Mouse (Mus musculus) CH12.LX (cell line): ENCODE data around the gene Dmd. TPM values are rescaled to one million over a fixed set of nuclear protein-coding genes. Genes with fewer than 3 reads are reported as not detected.
A peak's percentile ranks its signal among the peaks of the same experiment; 100 is the strongest.

Source experiments
- DNase-seq: peaks from one replicate; pipeline ENCODE4 v3.0.0-alpha.2; 2013; ENCODE audit errors: extremely low read depth
- H3K27ac ChIP-seq: 2 replicates; pipeline ENCODE4 v1.5.1; 2012; ENCODE audit warnings: low read depth, mild to moderate bottlenecking, control low read depth, moderate library complexity; ENCODE audit not compliant: insufficient read depth
- H3K27me3 ChIP-seq: replicated peaks from 2 replicates; pipeline ENCODE3; 2012; ENCODE audit warnings: inconsistent platforms
- H3K36me3 ChIP-seq, 2 experiments: replicated peaks in 1 of 2; 2 replicates each; pipeline versions ENCODE3 to v1.6.1; 2012; ENCODE audit warnings: inconsistent platforms in 1 of 2, low read length in 1 of 2, mild to moderate bottlenecking in 1 of 2, mixed read lengths in 1 of 2, moderate library complexity in 1 of 2; ENCODE audit not compliant: control insufficient read depth in 1 of 2, insufficient read depth in 1 of 2
- H3K4me1 ChIP-seq, 2 experiments: 2 replicates each; pipeline ENCODE4 v1.6.1; 2012; ENCODE audit warnings: inconsistent platforms in 1 of 2, moderate library complexity in 1 of 2; ENCODE audit not compliant: insufficient read depth in 2 of 2, control insufficient read depth in 1 of 2
- H3K4me2 ChIP-seq: 2 replicates; pipeline ENCODE4 v1.6.1; 2012; ENCODE audit warnings: low read depth, mild to moderate bottlenecking, control low read depth; ENCODE audit not compliant: poor library complexity, insufficient read depth, severe bottlenecking
- H3K4me3 ChIP-seq, 3 experiments: fragments of 150-350 bp in 1 of 3; sonication (generic) in 1 of 3; replicated peaks in 1 of 3; 2 replicates each; pipeline versions ENCODE3 to v1.5.1; 2011 to 2012; ENCODE audit warnings: low read depth in 2 of 3, low read length in 2 of 3, mild to moderate bottlenecking in 2 of 3, moderate library complexity in 2 of 3, control low read depth in 1 of 3, improper control_type of control experiment in 1 of 3, inconsistent platforms in 1 of 3, mixed read lengths in 1 of 3; ENCODE audit not compliant: poor library complexity in 1 of 3
- H3K79me2 ChIP-seq: replicated peaks from 2 replicates; pipeline ENCODE4 v1.6.1; 2012; ENCODE audit warnings: mild to moderate bottlenecking, moderate library complexity; ENCODE audit not compliant: control insufficient read depth, poor library complexity, insufficient read depth, severe bottlenecking; ENCODE audit errors: extremely low read depth
- H3K9ac ChIP-seq: 2 replicates; pipeline ENCODE4 v1.6.1; 2012; ENCODE audit warnings: low read depth, mild to moderate bottlenecking, control low read depth, moderate library complexity; ENCODE audit not compliant: insufficient read depth
- H3K9me3 ChIP-seq: replicated peaks from 2 replicates; pipeline ENCODE3; 2012; ENCODE audit warnings: low read length, inconsistent platforms, mixed read lengths
- CHD1 ChIP-seq: IDR thresholded peaks from 2 replicates; pipeline ENCODE4 v1.6.1; 2012; ENCODE audit warnings: low read depth, low read length, improper control_type of control experiment, inconsistent platforms
- CHD2 ChIP-seq: IDR thresholded peaks from 2 replicates; pipeline ENCODE4 v1.6.1; 2011; ENCODE audit warnings: low read length, improper control_type of control experiment
- ETS1 ChIP-seq: conservative IDR thresholded peaks from 2 replicates; pipeline ENCODE4 v1.6.1; 2012; ENCODE audit warnings: low read depth, mild to moderate bottlenecking, inconsistent platforms, low read length, improper control_type of control experiment, moderate library complexity
- GABPA ChIP-seq: IDR thresholded peaks from 2 replicates; pipeline ENCODE4 v1.6.1; 2012; ENCODE audit warnings: low read depth, low read length, improper control_type of control experiment, inconsistent platforms; ENCODE audit not compliant: insufficient replicate concordance
- HCFC1 ChIP-seq: IDR thresholded peaks from 2 replicates; pipeline ENCODE4 v1.6.1; 2012; ENCODE audit warnings: low read depth, mild to moderate bottlenecking, inconsistent platforms, low read length, improper control_type of control experiment
- JUN ChIP-seq: IDR thresholded peaks from 2 replicates; pipeline ENCODE4 v1.6.1; 2011; ENCODE audit warnings: low read depth, mild to moderate bottlenecking, low read length, improper control_type of control experiment, moderate library complexity; ENCODE audit not compliant: insufficient read depth
- JUND ChIP-seq: conservative IDR thresholded peaks from 2 replicates; pipeline ENCODE4 v1.6.1; 2011; ENCODE audit warnings: low read depth, low read length, improper control_type of control experiment
- KAT2A ChIP-seq: IDR thresholded peaks from 2 replicates; pipeline ENCODE4 v1.6.1; 2012; ENCODE audit warnings: low read length, improper control_type of control experiment, inconsistent platforms; ENCODE audit not compliant: insufficient replicate concordance
- MAFK ChIP-seq: IDR thresholded peaks from 2 replicates; pipeline ENCODE4 v1.6.1; 2011; ENCODE audit warnings: low read length, improper control_type of control experiment; ENCODE audit not compliant: insufficient replicate concordance
- MAX ChIP-seq: IDR thresholded peaks from 2 replicates; pipeline ENCODE4 v1.6.1; 2011; ENCODE audit warnings: low read length, improper control_type of control experiment
- MEF2A ChIP-seq: IDR thresholded peaks from 2 replicates; pipeline ENCODE4 v1.6.1; 2014; ENCODE audit warnings: low read depth, mild to moderate bottlenecking, inconsistent platforms, low read length, improper control_type of control experiment, borderline replicate concordance
- MYC ChIP-seq: IDR thresholded peaks from 2 replicates; pipeline ENCODE4 v1.6.1; 2011; ENCODE audit warnings: low read depth, mild to moderate bottlenecking, improper control_type of control experiment, low read length
- NELFE ChIP-seq: IDR thresholded peaks from 2 replicates; pipeline ENCODE4 v1.6.1; 2011; ENCODE audit warnings: low read depth, low read length, improper control_type of control experiment
- PAX5 ChIP-seq: IDR thresholded peaks from 2 replicates; pipeline ENCODE4 v1.6.1; 2012; ENCODE audit warnings: low read length, inconsistent platforms, mixed read lengths
- POLR2A ChIP-seq: IDR thresholded peaks from 2 replicates; pipeline ENCODE4 v1.6.1; 2011; ENCODE audit warnings: low read depth, mild to moderate bottlenecking, improper control_type of control experiment, low read length
- POLR2AphosphoS2 ChIP-seq: IDR thresholded peaks from 2 replicates; pipeline ENCODE4 v1.6.1; 2011; ENCODE audit warnings: low read depth, low read length, improper control_type of control experiment
- RAD21 ChIP-seq: IDR thresholded peaks from 2 replicates; pipeline ENCODE4 v1.6.1; 2011; ENCODE audit warnings: low read depth, mild to moderate bottlenecking, low read length, improper control_type of control experiment, moderate library complexity
- RCOR1 ChIP-seq: conservative IDR thresholded peaks from 2 replicates; pipeline ENCODE4 v1.6.1; 2012; ENCODE audit warnings: low read depth, mild to moderate bottlenecking, inconsistent platforms, low read length, improper control_type of control experiment
- SMC3 ChIP-seq: IDR thresholded peaks from 2 replicates; pipeline ENCODE4 v1.6.1; 2011; ENCODE audit warnings: low read depth, low read length, improper control_type of control experiment
- TBP ChIP-seq: conservative IDR thresholded peaks from 2 replicates; pipeline ENCODE4 v1.6.1; 2011; ENCODE audit warnings: low read depth, low read length, improper control_type of control experiment
- TCF12 ChIP-seq: IDR thresholded peaks from 2 replicates; pipeline ENCODE4 v1.6.1; 2014; ENCODE audit warnings: low read depth, mild to moderate bottlenecking, inconsistent platforms, low read length, improper control_type of control experiment
- ZMIZ1 ChIP-seq: IDR thresholded peaks from 2 replicates; pipeline ENCODE4 v1.6.1; 2012; ENCODE audit warnings: low read depth, mild to moderate bottlenecking, inconsistent platforms, low read length, improper control_type of control experiment
- dilution Hi-C: fragments of 300-500 bp; cut with MboI; formaldehyde crosslinking; loops from 2 replicates; pipeline ENCODE4 v1.14.3; 2020; ENCODE audit warnings: low sequenced_read_pairs; ENCODE audit not compliant: extremely low pct_unique_long_range_greater_than_20kb, extremely low pct_ligation_motif_present
- in situ Hi-C: fragments of 300-500 bp; cut with MboI; formaldehyde crosslinking; loops from 3 replicates; pipeline ENCODE4 v1.14.3; 2019; ENCODE audit warnings: low sequenced_read_pairs, low pct_ligation_motif_present, low pct_unique_long_range_greater_than_20kb, mixed read lengths
- polyA plus RNA-seq: library from polyadenylated mRNA; unstranded; fragments of >175 nt; gene quantifications from 2 replicates; pipeline ENCODE4 v1.2.1, GENCODE M21; 2012; ENCODE audit warnings: low read depth; ENCODE audit not compliant: insufficient read length
- total RNA-seq, 2 experiments: library from RNA; depleted of rRNA; stranded (reverse); fragments of 300-350 nt in 1 of 2; fragments of >200 nt in 1 of 2; gene quantifications; 2 replicates each; pipeline ENCODE4 v1.2.3; 2012 to 2014

The Dmd gene
- total and polyA plus RNA-seq, 3 experiments = 0.81 to 2.7 (median 2.1) TPM

- in situ Hi-C loops = no loop called here
- no peaks in the 10 kb centered on the region for H3K79me2 ChIP-seq
- no peak overlapping the region for H3K4me3 ChIP-seq
- no peak overlapping the region for H3K27ac ChIP-seq
- no peaks in the 10 kb centered on the region for H3K36me3 ChIP-seq
- DNase-seq = no peak
- TF ChIP-seq RCOR1 (no peak), MAX (no peak), JUN (no peak), POLR2A (no peak), JUND (no peak), HCFC1 (no peak), MYC (no peak), ETS1 (no peak), RAD21 (no peak), GABPA (no peak), PAX5 (no peak), SMC3 (no peak), CHD2 (no peak), TCF12 (no peak), NELFE (no peak)
- TF ChIP-seq, all 38 proteins: peak for 0
- H3K9ac ChIP-seq = no peak overlapping the region
- no peaks in the 10 kb centered on the region for H3K4me1 ChIP-seq
- dilution Hi-C loops = no loop called here
- H3K4me2 ChIP-seq = no peak overlapping the region
- no peaks in the 10 kb centered on the region for H3K27me3 ChIP-seq
- H3K9me3 ChIP-seq = no peaks in the 10 kb centered on the region
These were observed 2098.0 kb downstream of the Dmd start for GRCm38 (mm10) chrX:85046631-85047030.

GRCm38 (mm10) chrX:85048141-85049110 lies 2099.8 kb downstream of the Dmd start:
- H3K9ac ChIP-seq = peak overlapping the region; percentile 36; the same call in 1 of the 2 replicates
- peak; percentile 37 for DNase-seq
- in situ Hi-C loops (no loop called here), dilution Hi-C loops (no loop called here)
- no peaks in the 10 kb centered on the region for H3K79me2 ChIP-seq
- H3K9me3 ChIP-seq = no peaks in the 10 kb centered on the region
- TF ChIP-seq MAX (no peak), KAT2A (no peak), CHD1 (no peak), POLR2AphosphoS2 (no peak), PAX5 (no peak), ZMIZ1 (no peak), MAFK (no peak), SMC3 (no peak), JUN (no peak), MEF2A (no peak), TBP (no peak)
- no peak overlapping the region for H3K27ac ChIP-seq
- H3K4me1 ChIP-seq = no peaks in the 10 kb centered on the region
- no peaks in the 10 kb centered on the region for H3K27me3 ChIP-seq
- no peaks in the 10 kb centered on the region for H3K36me3 ChIP-seq
- H3K4me2 ChIP-seq = peak overlapping the region; percentile 62
- H3K4me3 ChIP-seq = peak overlapping the region; percentile 23 to 61 (median 56)
